Mouse (Mus musculus): ENCODE measurements at regions not wholly inside any gene's neighbourhood (a gene's known extent, or its start where the extent isn't known, plus 50 kb on each side); places are given as distances from the start of the nearest gene placed in this dataset.

DNA sequence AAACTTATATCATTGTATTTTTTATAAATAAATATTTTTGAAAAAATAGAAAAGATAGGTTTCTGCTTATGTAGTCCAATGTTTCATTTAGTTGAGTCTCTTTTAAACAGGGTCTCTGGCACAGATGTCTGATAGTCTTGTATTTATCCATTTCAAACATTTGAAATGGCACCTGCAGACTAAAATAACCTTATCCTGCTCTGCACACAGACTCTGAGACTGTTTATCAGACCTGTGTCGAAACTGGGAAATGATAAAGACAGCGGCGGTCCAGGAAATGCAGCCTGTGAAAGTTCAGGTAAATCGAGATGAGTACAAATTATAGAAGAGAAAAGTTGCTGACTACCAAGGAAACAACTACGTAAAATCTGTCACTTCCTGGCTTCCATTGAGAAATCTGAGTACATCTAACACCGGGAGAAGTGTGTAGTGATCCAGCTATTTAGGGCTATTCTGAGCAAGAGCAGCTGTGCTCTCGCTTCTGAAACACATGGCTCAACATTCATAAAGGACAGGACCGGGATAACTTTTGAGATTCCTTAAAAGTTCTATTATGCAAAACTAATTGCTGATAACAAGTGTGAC, 426.5 kb upstream of the Tbl1xr1 start:
- TF ChIP-seq CTCF (IDR thresholded peaks at IDR 0.05) (no peak), EP300 (IDR thresholded peaks at IDR 0.05; ENCODE audit: insufficient read depth, low read depth, low read length) (no peak)
- Histone ChIP-seq H3K27me3 (ENCODE audit: control insufficient read depth, insufficient read depth, low read length) (no peaks in the 10 kb centered on the region), H3K27ac (no peak overlapping the region), H3K9ac (ENCODE audit: low read depth, low read length) (no peak overlapping the region), H3K36me3 (ENCODE audit: control insufficient read depth, insufficient read depth, low read length) (no peaks in the 10 kb centered on the region; the same call in 1 of the 2 replicates), H3K4me3 (no peak overlapping the region), H3K79me2 (replicated peaks; ENCODE audit: control insufficient read depth, insufficient read depth, low read length) (no peaks in the 10 kb centered on the region), H3K4me1 (ENCODE audit: control insufficient read depth, insufficient read depth, low read length) (no peaks in the 10 kb centered on the region; the same call in 1 of the 2 replicates)
- intact Hi-C loops (cut with DNase I): loop anchor here (10.0 kb wide), 1 partner anchor 285 kb away; no protein-coding TSS in a partner anchor
- 26% methylated on average over 8 of the region's 8 CpGs for WGBS
- no peak for DNase-seq

DNA sequence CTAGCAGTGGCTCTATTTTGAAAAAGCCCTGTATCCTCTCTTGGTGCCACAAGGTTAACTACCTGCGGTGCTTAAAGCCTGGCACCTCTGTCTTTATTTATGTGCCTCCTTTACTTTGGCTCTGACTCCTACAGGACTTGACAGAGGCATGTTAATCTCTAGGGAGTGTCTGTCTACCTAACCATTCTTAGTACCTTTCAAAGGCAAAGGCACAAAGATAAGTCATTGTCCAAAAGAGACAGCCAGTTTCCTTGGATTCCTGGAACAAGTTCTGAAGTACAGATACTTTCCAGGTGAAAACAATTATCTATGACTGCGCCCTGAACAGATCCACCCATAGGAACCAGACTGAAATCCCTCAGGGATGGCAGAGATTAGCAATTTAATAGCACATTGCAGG, 421.2 kb upstream of the Tbl1xr1 start:
- Histone ChIP-seq H3K4me1 (ENCODE audit: control insufficient read depth, insufficient read depth, low read length) (no peaks in the 10 kb centered on the region), H3K27ac (no peak overlapping the region), H3K4me3 (no peak overlapping the region), H3K36me3 (ENCODE audit: control insufficient read depth, insufficient read depth, low read length) (no peaks in the 10 kb centered on the region), H3K9ac (ENCODE audit: low read depth, low read length) (no peak overlapping the region), H3K27me3 (ENCODE audit: control insufficient read depth, insufficient read depth, low read length) (no peaks in the 10 kb centered on the region), H3K79me2 (replicated peaks; ENCODE audit: control insufficient read depth, insufficient read depth, low read length) (no peaks in the 10 kb centered on the region)
- intact Hi-C loops (cut with DNase I): no loop called here
- TF ChIP-seq CTCF (IDR thresholded peaks at IDR 0.05) (no peak), POLR2A (IDR thresholded peaks at IDR 0.05; ENCODE audit: insufficient read depth, low read depth, low read length) (no peak), EP300 (IDR thresholded peaks at IDR 0.05; ENCODE audit: insufficient read depth, low read depth, low read length) (no peak)
- WGBS: 87% methylated on average over 2 of the region's 2 CpGs
- DNase-seq: no peak

DNA sequence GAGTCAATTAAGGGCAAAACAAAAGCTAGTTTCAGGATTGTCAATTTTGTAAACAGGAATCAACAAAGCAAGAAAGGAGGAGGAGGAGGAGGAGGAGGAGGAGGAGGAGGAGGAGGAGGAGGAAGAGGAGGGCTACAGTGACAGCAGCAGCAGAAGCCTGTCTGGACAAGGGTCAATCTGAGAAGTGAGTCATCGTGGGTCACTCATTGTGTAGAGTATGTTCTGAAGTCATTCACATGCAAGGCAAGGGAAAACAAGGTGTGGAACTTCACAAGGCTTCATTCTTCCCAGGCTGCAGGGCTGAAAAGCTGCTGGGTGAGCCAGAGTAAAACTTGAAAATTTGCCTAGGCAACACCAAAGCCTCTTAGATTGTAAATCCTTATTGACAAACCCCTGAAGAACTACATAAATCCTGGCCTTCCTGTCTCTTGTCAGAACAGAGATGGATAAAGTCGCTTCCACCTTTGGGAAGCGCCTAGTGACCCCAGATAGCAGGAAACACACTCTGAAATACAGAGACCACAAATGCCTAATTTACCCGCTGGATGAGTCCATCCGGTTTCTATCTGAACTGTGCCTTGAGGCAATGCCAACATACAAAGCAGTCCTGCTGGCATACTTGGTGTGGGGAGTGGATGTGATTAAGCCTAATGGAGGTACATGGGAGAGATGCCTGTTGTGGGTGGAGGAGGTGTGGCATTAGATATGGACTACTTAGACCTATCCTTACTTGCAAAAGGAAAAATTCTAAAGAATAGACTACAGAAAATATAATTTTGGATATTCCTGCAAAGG, 408.9 kb upstream of the Tbl1xr1 start:
- Histone ChIP-seq H3K9ac (ENCODE audit: low read depth, low read length) (no peak overlapping the region), H3K4me3 (no peak overlapping the region), H3K79me2 (replicated peaks; ENCODE audit: control insufficient read depth, insufficient read depth, low read length) (no peaks in the 10 kb centered on the region), H3K4me1 (ENCODE audit: control insufficient read depth, insufficient read depth, low read length) (no peaks in the 10 kb centered on the region), H3K36me3 (ENCODE audit: control insufficient read depth, insufficient read depth, low read length) (no peaks in the 10 kb centered on the region), H3K27ac (no peak overlapping the region), H3K27me3 (ENCODE audit: control insufficient read depth, insufficient read depth, low read length) (no peaks in the 10 kb centered on the region)
- TF ChIP-seq CTCF (IDR thresholded peaks at IDR 0.05) (no peak), POLR2A (IDR thresholded peaks at IDR 0.05; ENCODE audit: insufficient read depth, low read depth, low read length) (no peak), EP300 (IDR thresholded peaks at IDR 0.05; ENCODE audit: insufficient read depth, low read depth, low read length) (no peak)
- 54% methylated on average over 5 of the region's 5 CpGs for WGBS
- DNase-seq: no peak
- intact Hi-C loops (cut with DNase I): no loop called here

DNA sequence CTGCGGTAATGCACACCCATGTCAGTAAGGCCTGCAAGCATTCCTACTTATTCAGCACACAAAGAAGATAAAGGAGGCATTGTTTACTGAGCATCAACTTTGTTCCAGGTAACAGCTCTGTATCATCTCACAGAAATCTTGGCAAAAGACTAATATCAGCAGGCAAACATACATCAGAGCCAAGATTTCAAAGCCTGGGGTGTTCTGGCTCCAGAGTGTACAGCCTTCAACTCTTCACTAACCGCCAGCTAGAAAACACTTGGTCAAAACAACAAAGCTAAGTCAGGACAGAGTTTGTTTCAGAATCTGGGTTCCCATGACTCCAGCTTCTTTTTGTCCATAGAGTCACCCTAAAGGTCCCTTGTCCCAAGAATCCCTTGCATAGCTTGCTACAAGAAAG, 404.6 kb upstream of the Tbl1xr1 start:
- Histone ChIP-seq H3K4me3 (no peak overlapping the region), H3K27ac (no peak overlapping the region), H3K27me3 (ENCODE audit: control insufficient read depth, insufficient read depth, low read length) (no peaks in the 10 kb centered on the region), H3K9ac (ENCODE audit: low read depth, low read length) (no peak overlapping the region), H3K79me2 (replicated peaks; ENCODE audit: control insufficient read depth, insufficient read depth, low read length) (no peaks in the 10 kb centered on the region), H3K4me1 (ENCODE audit: control insufficient read depth, insufficient read depth, low read length) (no peaks in the 10 kb centered on the region), H3K36me3 (ENCODE audit: control insufficient read depth, insufficient read depth, low read length) (no peaks in the 10 kb centered on the region)
- TF ChIP-seq CTCF (IDR thresholded peaks at IDR 0.05): no peak
- no peak for TF ChIP-seq POLR2A (IDR thresholded peaks at IDR 0.05; ENCODE audit: insufficient read depth, low read depth, low read length)
- TF ChIP-seq EP300 (IDR thresholded peaks at IDR 0.05; ENCODE audit: insufficient read depth, low read depth, low read length): no peak
- intact Hi-C loops (cut with DNase I): no loop called here
- WGBS: 87% methylated on average over 2 of the region's 2 CpGs
- DNase-seq: no peak

DNA sequence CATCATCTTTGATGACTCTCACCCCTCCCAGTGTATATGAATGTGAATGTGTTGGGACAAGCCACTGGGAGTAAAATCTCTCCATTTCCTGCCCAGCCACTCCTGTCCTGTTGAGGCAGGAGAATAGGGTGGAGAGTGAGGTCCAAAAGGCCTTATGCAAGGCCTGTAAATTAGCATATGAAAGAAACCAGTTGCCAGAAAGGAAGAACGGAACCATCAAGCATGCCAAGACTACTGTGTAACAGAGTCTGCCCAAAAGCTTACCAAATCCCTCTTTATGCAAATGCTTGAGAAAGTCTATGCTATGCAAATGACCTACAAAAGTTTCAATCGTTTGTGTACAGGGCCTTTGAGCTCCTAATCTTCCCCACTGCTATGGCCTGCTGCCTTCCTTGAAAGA, 404.0 kb upstream of the Tbl1xr1 start:
- H3K4me1 ChIP-seq (ENCODE audit: control insufficient read depth, insufficient read depth, low read length): no peaks in the 10 kb centered on the region
- 71% methylated on average over 2 of the region's 2 CpGs for WGBS
- no peak overlapping the region for H3K9ac ChIP-seq (ENCODE audit: low read depth, low read length)
- intact Hi-C loops (cut with DNase I): no loop called here
- no peaks in the 10 kb centered on the region for H3K36me3 ChIP-seq (ENCODE audit: control insufficient read depth, insufficient read depth, low read length)
- TF ChIP-seq CTCF (IDR thresholded peaks at IDR 0.05): no peak
- TF ChIP-seq EP300 (IDR thresholded peaks at IDR 0.05; ENCODE audit: insufficient read depth, low read depth, low read length): no peak
- TF ChIP-seq POLR2A (IDR thresholded peaks at IDR 0.05; ENCODE audit: insufficient read depth, low read depth, low read length): no peak
- no peak for DNase-seq
- H3K4me3 ChIP-seq: no peak overlapping the region
- H3K27ac ChIP-seq: no peak overlapping the region
- H3K27me3 ChIP-seq (ENCODE audit: control insufficient read depth, insufficient read depth, low read length): no peaks in the 10 kb centered on the region
- H3K79me2 ChIP-seq (replicated peaks; ENCODE audit: control insufficient read depth, insufficient read depth, low read length): no peaks in the 10 kb centered on the region

DNA sequence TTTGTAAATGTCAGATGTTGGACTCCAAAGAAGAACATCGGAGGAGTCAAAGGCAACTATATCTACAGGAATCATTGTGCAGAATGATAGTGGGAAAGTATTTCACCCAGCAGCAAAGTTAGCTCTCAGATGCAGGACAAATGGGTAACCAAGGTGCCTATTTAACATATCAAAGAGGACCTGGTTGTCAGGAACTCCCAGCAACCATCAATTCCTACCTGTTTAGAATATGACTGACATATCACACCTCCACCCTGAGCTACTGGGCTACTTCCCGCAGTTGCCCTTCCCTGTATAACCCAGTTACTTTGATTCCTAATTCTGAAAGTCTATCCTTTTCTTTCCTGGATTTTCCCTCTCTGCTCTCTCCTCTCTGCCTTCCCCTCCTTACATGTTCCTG, 403.0 kb upstream of the Tbl1xr1 start:
- Histone ChIP-seq H3K79me2 (replicated peaks; ENCODE audit: control insufficient read depth, insufficient read depth, low read length) (no peaks in the 10 kb centered on the region), H3K9ac (ENCODE audit: low read depth, low read length) (no peak overlapping the region), H3K27ac (no peak overlapping the region), H3K27me3 (ENCODE audit: control insufficient read depth, insufficient read depth, low read length) (no peaks in the 10 kb centered on the region), H3K4me3 (no peak overlapping the region), H3K4me1 (ENCODE audit: control insufficient read depth, insufficient read depth, low read length) (no peaks in the 10 kb centered on the region), H3K36me3 (ENCODE audit: control insufficient read depth, insufficient read depth, low read length) (no peaks in the 10 kb centered on the region)
- 97% methylated on average over 2 of the region's 2 CpGs for WGBS
- intact Hi-C loops (cut with DNase I): no loop called here
- no peak for TF ChIP-seq POLR2A (IDR thresholded peaks at IDR 0.05; ENCODE audit: insufficient read depth, low read depth, low read length)
- TF ChIP-seq EP300 (IDR thresholded peaks at IDR 0.05; ENCODE audit: insufficient read depth, low read depth, low read length): no peak
- TF ChIP-seq CTCF (IDR thresholded peaks at IDR 0.05): no peak
- no peak for DNase-seq
